ENCODE assay signal across 1 mouse cellular context in the genomic region with DNA sequence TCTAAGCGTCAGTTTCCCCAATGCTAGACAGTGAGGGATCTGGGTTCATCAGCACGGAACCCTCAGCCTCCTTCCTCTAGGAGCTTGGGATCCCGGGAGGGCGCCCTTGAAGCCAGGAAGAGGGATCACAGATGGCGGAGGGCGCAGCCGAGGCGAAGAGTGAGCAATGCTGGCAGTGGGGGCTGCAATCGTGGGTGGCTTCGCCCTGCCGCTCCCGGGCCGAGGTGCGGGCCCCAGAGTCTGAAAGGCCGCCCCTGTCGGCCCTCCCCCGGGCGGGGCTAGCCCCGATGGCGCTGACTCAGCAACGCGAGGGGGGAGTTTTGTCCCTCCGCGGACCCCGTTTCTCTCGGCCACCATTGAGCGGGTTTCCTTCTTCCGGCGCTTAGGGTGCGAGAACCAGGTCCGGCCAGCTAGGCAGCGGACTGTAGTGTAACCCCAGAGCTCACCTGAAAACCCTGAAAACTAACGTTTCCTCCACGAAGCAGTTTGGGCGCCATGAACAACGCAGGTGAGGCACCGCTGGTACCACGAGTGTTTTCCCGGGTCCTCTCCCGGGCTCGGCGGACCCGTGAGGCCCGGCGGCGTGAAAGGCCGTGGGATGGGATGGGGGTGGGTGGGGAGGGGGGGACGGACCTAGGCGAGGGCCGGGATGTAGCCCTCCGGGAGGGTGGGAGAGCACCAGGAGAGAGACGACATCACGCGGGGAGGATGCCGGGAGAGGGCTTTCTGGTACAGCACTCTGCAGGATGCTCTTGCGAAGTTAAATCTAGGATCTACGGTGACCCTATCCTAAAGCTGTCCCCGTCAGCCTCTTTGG.
TF ChIP-seq lines count a peak whose summit lies in the region.

No protein-coding gene starts in this region.

TF ChIP-seq in CH12.LX, 34 proteins besides CTCF, POLR2A, EP300 and RAD21 (continued from another document):
- TF ChIP-seq NRF1 (IDR thresholded peaks at IDR 0.05; ENCODE audit: low read depth, low read length) (peak; percentile 57; the same call in 1 of the 2 replicates), TCF12 (IDR thresholded peaks at IDR 0.05; ENCODE audit: low read depth, low read length) (peak; percentile 86), MEF2A (IDR thresholded peaks at IDR 0.05; ENCODE audit: borderline replicate concordance, low read depth, low read length) (peak; percentile 87), JUN (IDR thresholded peaks at IDR 0.05; ENCODE audit: insufficient read depth, low read depth, low read length) (no peak; the same call in 1 of the 2 replicates), BHLHE40 (IDR thresholded peaks at IDR 0.05; ENCODE audit: low read depth, low read length) (no peak), RCOR1 (conservative IDR thresholded peaks at IDR 0.05; ENCODE audit: low read depth, low read length) (no peak), NELFE (IDR thresholded peaks at IDR 0.05; ENCODE audit: low read depth, low read length) (peak; percentile 96), MAFK (IDR thresholded peaks at IDR 0.05; ENCODE audit: insufficient replicate concordance, low read length) (peak; percentile 100), HCFC1 (IDR thresholded peaks at IDR 0.05; ENCODE audit: low read depth, low read length) (peak; percentile 93), ZC3H11A (IDR thresholded peaks at IDR 0.05; ENCODE audit: low read depth, low read length) (no peak), POLR2AphosphoS2 (IDR thresholded peaks at IDR 0.05; ENCODE audit: low read depth, low read length) (peak; percentile 66), ETS1 (conservative IDR thresholded peaks at IDR 0.05; ENCODE audit: low read depth, low read length) (peak; percentile 61; the same call in 1 of the 2 replicates), CHD1 (IDR thresholded peaks at IDR 0.05; ENCODE audit: low read depth, low read length) (no peak), E2F4 (IDR thresholded peaks at IDR 0.05; ENCODE audit: insufficient replicate concordance, low read depth, low read length) (no peak), MAX (IDR thresholded peaks at IDR 0.05; ENCODE audit: low read length) (peak; percentile 81), PAX5 (IDR thresholded peaks at IDR 0.05; ENCODE audit: low read length) (no peak), KAT2A (IDR thresholded peaks at IDR 0.05; ENCODE audit: insufficient replicate concordance, low read length) (peak; percentile 86; the same call in 1 of the 2 replicates), MYC (IDR thresholded peaks at IDR 0.05; ENCODE audit: low read depth, low read length) (0 out of 2 replicates have a peak, but pooled peaks have one; percentile 5), TBP (conservative IDR thresholded peaks at IDR 0.05; ENCODE audit: low read depth, low read length) (no peak; the same call in 1 of the 2 replicates), USF1 (IDR thresholded peaks at IDR 0.05; ENCODE audit: low read depth, low read length) (no peak), ZMIZ1 (IDR thresholded peaks at IDR 0.05; ENCODE audit: low read depth, low read length) (peak; percentile 81; the same call in 1 of the 2 replicates), ZNF384 (IDR thresholded peaks at IDR 0.05; ENCODE audit: low read depth, low read length) (peak; percentile 30; the same call in 1 of the 2 replicates), SIN3A (IDR thresholded peaks at IDR 0.05; ENCODE audit: low read length) (peak; percentile 96), UBTF (IDR thresholded peaks at IDR 0.05; ENCODE audit: low read depth, low read length) (no peak), ZKSCAN1 (IDR thresholded peaks at IDR 0.05; ENCODE audit: borderline replicate concordance, low read depth, low read length) (no peak), MXI1 (IDR thresholded peaks at IDR 0.05; ENCODE audit: low read depth, low read length) (peak; percentile 66), GABPA (IDR thresholded peaks at IDR 0.05; ENCODE audit: insufficient replicate concordance, low read depth, low read length) (peak; percentile 29; the same call in 1 of the 2 replicates), MAZ (IDR thresholded peaks at IDR 0.05; ENCODE audit: low read depth, low read length) (peak; percentile 98), ELF1 (IDR thresholded peaks at IDR 0.05; ENCODE audit: low read depth, low read length) (peak; percentile 98)
